Mouse (Mus musculus) c-Kit-positive CD71-positive TER-119-positive erythroid progenitor cells, embryonic 14.5 days (primary cell): ENCODE measurements at regions not wholly inside any gene's neighbourhood (a gene's known extent, or its start where the extent isn't known, plus 50 kb on each side); places are given as distances from the start of the nearest gene placed in this dataset.
"Not testable (repeated sequence)": the region's sequence is repeated elsewhere in the genome, so short reads cannot be mapped to it uniquely, and the experiment has no call there.

Experiments used
- DNase-seq: peaks from one replicate; pipeline ENCODE4 v3.0.0-alpha.2; 2013; ENCODE audit warnings: low spot score

DNA sequence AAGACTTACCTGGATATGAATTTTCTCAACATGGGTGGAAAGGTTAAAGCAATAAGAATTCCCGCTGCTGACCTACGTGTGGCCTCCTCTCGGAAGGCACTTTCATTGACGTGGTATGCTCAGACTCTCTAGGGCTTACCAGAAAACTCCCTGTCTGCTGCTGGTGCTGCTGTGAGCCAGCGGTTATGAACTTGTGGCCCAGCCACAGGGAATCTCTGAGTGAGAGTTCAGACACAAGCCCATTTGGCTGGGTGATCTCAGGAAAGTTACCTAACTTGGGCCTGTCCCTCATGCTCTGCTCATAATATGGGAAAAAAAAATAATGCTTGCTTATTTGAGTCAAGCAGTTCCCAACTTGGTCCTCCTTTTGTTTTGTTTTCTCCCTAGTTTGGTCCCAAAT is 459.5 kb upstream of the Adamts5 start:
- DNase-seq, result no peak

DNA sequence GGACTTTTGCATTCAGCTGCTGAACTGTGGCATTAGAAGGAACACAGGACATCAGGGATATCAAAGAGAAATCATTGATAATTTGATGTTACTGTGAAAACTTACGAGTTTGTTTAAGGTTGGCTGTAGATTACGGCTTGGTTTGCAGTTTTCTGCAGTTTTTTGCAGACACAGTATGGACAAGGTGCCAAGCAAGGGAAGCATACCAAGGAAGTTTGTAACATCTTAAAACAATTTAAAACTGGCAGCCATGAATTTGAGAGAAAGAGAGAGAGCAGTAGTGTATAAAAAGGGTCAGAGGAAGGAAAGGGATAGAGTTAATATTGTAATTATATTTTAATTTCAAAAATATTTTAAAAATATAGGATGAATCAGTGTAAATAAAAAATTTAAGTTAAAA is 453.4 kb upstream of the Adamts5 start:
- no peak for DNase-seq

GRCm38 (mm10) chr16:86347753-86348152 is 446.1 kb upstream of the Adamts5 start:
- no peak for DNase-seq

- no peak for DNase-seq
These were observed 445.3 kb upstream of the Adamts5 start for GRCm38 (mm10) chr16:86346916-86347315.

DNA sequence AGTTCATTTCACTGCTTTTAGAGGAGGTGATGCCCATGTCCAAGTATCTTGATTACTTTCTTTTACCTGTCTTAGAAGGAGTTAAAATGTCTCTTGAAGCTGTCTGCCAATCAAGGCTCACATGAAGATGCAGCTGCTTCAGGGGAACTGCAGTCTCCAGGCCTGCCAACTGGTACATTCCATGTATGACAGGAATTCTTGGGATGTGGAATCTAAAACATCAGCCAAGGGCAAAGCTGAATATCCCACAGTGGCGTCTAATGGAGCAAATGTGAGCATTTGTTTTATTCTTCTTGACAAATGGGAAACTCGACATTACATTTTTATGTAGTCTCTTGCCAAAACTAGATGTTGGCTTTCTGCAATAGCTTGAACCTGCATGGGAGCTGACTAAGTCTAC is 438.7 kb upstream of the Adamts5 start:
- no peak for DNase-seq

- DNase-seq, result no peak
These were observed 423.8 kb upstream of the Adamts5 start for GRCm38 (mm10) chr16:86325406-86325805.

GRCm38 (mm10) chr16:86318898-86319297 is 417.3 kb upstream of the Adamts5 start:
- DNase-seq, result no peak

GRCm38 (mm10) chr16:86309696-86310095 is 408.1 kb upstream of the Adamts5 start:
- no peak for DNase-seq

DNA sequence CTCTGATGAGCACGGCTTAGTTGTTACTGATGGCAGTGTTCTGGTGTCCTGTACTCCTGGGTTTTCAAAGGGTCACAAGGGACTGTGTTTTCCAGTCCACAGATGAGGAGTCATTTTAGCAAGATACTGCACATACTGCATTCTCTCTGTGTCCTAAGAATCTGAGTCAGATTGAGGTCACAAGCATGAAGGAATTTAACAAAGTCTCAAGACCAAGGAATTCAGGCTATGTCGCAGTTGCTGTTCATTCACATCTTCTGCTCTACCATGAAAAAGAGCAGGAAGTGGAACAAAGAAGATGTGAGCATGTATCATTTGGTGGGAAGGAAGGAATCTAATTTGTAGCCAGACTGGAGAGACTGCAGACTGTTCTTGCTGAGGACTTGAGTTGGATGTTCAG is 402.2 kb upstream of the Adamts5 start:
- no peak for DNase-seq

DNA sequence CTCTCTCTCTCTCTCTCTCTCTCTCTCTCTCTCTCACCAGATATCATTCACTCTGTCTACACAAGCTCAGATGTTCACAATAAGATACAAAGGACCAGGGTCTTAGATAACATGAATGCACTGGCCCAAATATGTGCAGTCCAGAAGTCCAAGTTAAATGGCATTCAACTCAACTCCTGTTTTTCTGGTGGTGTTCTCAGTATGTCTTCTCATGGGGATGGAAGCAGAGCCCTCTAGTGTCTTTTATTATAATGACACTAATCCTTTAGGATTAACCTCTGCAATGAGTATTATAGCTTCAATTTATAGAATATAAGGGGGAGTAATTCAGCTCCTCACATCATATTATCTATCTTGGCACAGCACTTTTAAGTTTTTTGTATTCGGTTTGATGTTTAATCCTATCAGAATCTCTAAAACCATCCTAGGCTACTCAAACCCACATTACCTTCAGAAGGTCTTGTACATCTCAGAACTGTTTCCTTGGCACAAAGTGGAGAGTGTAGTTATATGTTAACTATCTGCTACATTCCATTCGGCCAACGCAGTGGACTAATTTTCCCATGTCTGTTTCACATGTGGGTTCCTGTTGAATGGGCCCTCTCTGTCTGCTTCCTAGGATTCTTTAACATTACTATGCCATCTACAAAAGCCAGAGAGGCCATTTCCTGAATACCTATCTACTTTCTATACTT is 401.0 kb upstream of the Adamts5 start:
- DNase-seq, result no peak

GRCm38 (mm10) chr16:86294436-86294835 is 392.8 kb upstream of the Adamts5 start:
- DNase-seq, result no peak

DNA sequence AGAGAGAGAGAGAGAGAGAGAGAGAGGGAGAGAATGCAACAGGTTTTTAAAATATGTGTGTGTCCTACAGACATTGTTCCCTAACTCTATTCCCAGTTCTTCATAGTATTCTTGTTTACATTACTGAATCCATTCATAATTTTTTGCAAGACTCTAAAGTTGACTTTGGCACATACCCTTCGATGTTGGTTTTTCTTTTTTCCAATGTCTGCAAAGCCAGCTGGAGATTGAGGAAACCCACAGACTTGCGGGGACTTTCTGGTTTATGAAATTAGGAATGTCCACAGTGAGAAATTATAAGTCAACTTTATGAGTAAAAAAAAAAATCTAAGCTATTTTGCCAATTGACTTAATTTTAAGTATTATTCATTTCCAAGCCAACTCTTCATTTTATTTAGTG is 379.7 kb upstream of the Adamts5 start:
- no peak for DNase-seq

DNA sequence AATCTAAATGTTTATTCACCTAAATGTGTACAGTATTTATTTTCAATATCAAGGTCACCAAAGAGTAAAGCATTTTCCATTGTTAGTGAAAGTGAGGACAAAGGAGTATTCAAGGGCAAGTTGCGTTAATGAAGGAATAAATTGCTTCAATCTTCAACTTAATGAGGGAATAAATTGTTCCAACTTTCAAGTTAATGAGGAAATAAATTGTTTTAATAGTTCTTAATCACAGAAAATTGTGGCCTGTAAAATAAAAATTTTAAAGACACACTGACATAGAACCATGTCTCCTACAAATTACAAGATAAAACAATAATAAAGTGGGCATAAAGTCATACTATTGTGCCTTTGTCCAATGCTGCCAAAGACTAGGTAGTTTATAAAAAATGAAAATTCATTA is 375.4 kb upstream of the Adamts5 start:
- DNase-seq, result no peak

DNA sequence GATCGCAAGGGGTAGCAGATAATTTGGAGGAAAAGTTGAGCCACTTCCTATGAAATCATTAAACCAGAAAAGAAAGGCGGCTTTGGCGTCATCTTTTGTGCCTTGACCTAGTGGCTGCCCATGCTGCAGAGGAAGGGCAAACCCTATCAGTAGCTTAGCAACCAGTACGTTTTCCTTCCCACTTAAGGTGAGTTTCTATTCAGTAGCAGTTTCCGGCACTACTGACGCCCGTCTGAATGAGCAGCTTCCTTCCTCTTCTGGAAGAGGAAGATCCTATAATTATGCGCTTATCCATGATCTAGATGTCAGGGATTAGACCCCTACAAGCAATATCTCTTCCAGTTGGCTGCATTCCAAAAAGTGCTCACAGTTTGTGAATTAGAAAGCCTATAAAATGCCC is 360.0 kb upstream of the Adamts5 start:
- DNase-seq, result no peak

DNA sequence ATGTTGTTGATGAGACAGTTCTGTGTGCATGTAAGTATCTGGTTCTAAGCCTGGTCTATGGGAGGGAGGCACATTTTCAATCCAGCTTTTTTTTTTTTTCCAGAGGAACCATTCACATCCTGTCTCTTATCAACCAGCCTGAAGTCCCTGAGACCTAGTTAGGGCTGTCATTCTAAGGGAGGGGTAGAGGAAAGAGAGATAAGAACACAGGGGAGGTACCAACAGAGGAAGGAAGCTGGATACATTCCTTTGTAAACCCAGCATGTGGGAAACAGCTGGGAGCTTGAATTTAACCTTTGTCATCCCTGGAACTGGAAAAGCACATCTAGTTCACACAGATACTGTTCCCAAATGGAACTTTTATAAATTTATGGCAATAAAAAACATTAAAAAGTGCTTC is 351.0 kb upstream of the Adamts5 start:
- no peak for DNase-seq

- no peak for DNase-seq
These were observed 348.4 kb upstream of the Adamts5 start for GRCm38 (mm10) chr16:86250021-86250420.

GRCm38 (mm10) chr16:86244191-86244590 is 342.6 kb upstream of the Adamts5 start:
- no peak for DNase-seq

GRCm38 (mm10) chr16:86242766-86243510 is 341.3 kb upstream of the Adamts5 start:
- no peak for DNase-seq

- DNase-seq, result no peak
These were observed 321.4 kb upstream of the Adamts5 start for GRCm38 (mm10) chr16:86222997-86223396.

DNA sequence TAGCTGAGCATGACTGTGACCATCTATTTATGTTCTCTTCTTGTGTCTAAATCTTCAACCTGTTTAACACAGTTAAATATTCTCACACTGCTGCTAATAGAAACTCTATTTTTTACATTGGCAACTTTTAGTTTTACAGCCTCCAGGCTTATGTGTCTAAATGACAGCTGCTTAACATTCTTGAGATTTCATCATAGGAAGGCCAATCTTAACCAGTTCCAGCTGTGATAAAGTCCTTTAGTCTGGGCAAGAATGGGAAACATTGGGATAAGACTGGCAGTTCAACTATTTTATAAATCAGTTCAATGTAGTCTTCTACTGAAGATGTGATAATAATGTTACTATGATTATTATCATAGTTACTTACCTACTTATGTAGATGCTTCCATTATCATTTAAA is 308.9 kb upstream of the Adamts5 start:
- no peak for DNase-seq

DNA sequence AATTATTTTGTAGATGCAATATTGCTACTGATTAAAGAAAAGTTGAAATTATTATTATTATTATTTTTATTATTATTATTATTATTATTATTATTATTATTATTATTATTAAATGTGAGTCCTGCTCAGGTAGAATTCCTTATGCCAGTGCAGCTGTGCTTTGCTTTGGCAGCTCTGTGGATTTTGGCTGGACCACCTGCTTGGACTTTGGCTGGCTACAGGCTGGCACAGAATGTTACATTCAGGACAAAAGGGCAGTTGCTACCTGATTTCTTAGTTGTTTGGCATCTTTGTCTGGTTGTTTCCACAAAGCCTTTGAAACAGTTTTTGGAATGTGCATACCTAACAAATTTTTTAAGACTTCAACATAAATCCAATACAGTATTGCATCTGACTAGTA is 307.7 kb upstream of the Adamts5 start:
- DNase-seq, result no peak

DNA sequence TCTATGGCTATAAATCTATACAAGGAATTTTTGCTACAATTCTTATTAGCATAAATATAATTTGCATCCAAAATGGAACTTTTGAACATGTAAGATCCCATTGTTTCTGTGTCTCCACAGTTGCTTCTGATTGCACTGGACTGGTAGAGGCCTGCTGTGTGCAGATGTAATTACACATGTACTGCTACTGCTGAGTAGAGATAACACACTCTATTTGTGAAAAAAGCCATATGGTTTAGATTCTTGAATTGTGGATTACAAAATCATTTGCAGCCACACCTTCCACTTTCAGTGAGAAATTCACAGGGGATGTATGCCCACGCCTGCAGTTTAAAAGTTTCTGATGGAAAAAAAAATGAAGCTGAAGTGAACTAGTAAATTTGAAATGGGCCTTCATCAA is 288.2 kb upstream of the Adamts5 start:
- DNase-seq, result no peak

- DNase-seq, result no peak
These were observed 287.3 kb upstream of the Adamts5 start for GRCm38 (mm10) chr16:86188966-86189365.

- DNase-seq, result not testable (repeated sequence)
These were observed 286.0 kb upstream of the Adamts5 start for GRCm38 (mm10) chr16:86187609-86188008.
